Mouse (Mus musculus) layer of hippocampus, adult 11-12 months (tissue): Measurements from ENCODE around the gene Tctn3.

Experiments used
- DNase-seq: peaks from one replicate; pipeline ENCODE4 v3.0.0; 2022; ENCODE audit warnings: low spot score

Gene Tctn3

GRCm38 (mm10) chr19:40555136-40555535 lies 56.9 kb downstream of the Tctn3 start:
- no peak for DNase-seq

- no peak for DNase-seq
Observed at GRCm38 (mm10) chr19:40554343-40554742, 57.7 kb downstream of the Tctn3 start.

GRCm38 (mm10) chr19:40553849-40554248 lies 58.2 kb downstream of the Tctn3 start:
- no peak for DNase-seq

GRCm38 (mm10) chr19:40553014-40553789 lies 58.8 kb downstream of the Tctn3 start:
- DNase-seq: no peak

GRCm38 (mm10) chr19:40549516-40550135 lies 62.4 kb downstream of the Tctn3 start:
- DNase-seq: no peak

- no peak for DNase-seq
Observed at GRCm38 (mm10) chr19:40548796-40549515, 63.1 kb downstream of the Tctn3 start.

GRCm38 (mm10) chr19:40548386-40548785 lies 63.6 kb downstream of the Tctn3 start:
- no peak for DNase-seq
